Mouse (Mus musculus): ENCODE data around the gene Zfp9.

The Zfp9 gene

DNA sequence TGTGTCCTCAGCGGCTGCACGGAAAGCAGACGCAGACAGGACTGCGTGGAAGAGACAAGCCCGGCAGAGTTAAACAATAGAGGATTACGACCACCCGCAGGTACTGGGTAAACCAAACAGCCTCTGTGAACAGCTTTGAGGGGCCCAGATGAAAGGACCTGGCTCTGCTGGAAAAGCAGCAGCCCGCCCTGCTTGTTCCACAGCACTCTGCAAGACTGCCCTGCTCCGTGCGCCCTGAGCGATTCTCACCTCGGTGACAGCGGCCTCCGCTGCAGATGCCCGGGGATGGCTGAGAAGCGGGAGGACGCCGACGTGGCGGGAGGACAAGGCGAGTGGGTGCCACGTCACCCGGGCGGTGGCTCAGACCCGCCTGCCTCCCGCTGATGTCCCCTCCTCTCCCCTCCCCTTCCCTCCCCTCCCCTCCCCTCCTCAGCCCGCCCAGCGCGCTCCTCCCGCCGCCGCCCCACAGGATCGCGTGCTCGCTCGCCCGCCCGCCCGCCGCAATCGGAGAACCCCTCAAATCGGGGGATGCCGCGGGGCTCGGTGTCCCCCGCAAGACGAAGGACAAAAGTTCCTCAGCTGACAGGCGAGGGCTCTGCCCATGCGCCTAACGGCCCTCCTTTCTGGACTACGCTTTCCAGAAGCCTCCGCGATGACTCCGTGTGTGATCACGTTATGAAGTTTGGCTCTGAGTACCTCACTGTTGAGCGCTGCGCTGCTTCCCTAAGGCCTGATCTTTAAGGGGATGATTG lies at the start of gene Zfp9:
Gene Zfp9 (minus strand): TSS at position 364 of the 752 bp plus-strand sequence.
- DNase-seq (ENCODE audit: low spot score): peak; percentile 85

GRCm38 (mm10) chr6:118520668-118521067 lies 41.5 kb upstream of the Zfp9 start:
- no peak for DNase-seq (ENCODE audit: low spot score)

- DNase-seq (ENCODE audit: low spot score): no peak
These were observed 34.4 kb upstream of the Zfp9 start for GRCm38 (mm10) chr6:118513335-118514012.

GRCm38 (mm10) chr6:118499010-118499409 lies 19.9 kb upstream of the Zfp9 start:
- DNase-seq (ENCODE audit: low spot score): no peak

GRCm38 (mm10) chr6:118482125-118482524 lies 3.0 kb upstream of the Zfp9 start:
- DNase-seq (ENCODE audit: low spot score): no peak

DNA sequence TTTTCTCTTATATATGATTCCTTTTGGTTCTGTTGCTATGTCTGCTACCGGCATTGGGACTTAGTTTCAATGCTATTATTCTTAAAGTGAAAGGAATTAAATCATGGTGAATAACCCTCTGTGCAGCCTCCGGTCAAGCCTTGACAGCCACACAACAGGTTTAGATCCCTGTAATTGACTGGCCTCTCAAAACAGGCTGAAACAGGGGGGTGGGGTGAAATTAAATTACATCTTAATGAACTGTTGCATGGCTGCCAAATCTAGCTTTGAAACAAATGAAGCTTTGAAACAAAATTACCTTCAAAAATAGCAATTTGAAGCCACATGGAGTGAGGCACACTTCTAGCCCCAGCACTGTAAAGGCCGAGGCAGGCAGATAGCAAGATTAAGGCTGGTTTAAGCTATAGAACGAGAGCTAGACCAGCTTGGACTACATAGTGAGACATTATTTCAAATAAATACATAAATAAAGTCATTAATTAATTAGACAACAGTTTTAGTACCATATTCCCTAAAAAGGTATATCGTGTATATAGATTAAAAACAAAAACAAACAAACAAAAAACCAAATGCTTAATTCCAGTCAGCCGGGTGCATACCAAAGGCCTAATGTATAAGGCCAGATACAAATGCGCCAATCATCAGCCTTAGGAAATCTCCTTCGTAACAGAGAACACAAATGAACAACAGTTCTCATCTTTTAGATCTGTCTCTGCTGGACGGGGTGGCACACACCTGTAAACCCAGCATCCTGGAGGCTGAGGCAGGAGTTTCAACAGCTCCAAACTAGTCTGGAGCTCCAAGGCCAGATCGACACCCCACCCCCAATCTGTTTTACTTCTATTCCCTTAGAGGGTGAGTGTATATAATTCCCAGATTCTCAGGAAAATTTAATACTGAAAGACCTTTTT lies 990 bp downstream of the Zfp9 start:
- DNase-seq (ENCODE audit: low spot score): no peak

- no peak for DNase-seq (ENCODE audit: low spot score)
These were observed 16.9 kb downstream of the Zfp9 start for GRCm38 (mm10) chr6:118462069-118462705.

- DNase-seq (ENCODE audit: low spot score): no peak
These were observed 21.4 kb downstream of the Zfp9 start for GRCm38 (mm10) chr6:118457726-118458125.

- peak; percentile 87 for DNase-seq (ENCODE audit: low spot score)
These were observed 24.0 kb downstream of the Zfp9 start, which contains the start of gene Zfp248 for GRCm38 (mm10) chr6:118455042-118455631. Zfp248 (minus strand) TSS chr6:118455528.

- peak; percentile 7 for DNase-seq (ENCODE audit: low spot score)
These were observed 24.7 kb downstream of the Zfp9 start for GRCm38 (mm10) chr6:118454452-118454851.

GRCm38 (mm10) chr6:118431502-118431901 lies 47.6 kb downstream of the Zfp9 start:
- DNase-seq (ENCODE audit: low spot score): no peak

DNA sequence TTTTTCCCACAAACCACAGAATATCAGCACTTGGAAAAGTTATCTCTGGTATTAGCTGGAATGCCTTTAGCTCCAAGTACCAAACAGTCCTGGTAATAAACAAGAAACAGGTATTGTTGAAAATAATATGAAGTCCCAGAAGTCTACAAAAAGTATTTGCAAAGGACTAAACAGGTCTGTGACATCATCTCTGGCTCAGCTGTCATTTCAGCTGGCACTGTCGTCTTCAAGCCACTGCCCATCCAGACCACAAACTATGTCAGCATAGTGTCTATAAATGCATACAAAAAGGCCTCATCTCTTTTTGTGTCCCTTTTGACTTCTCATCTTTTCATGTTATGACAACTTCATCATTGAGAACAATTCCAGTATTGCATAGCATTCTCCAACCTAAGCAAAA lies 52.5 kb downstream of the Zfp9 start:
- DNase-seq (ENCODE audit: low spot score): no peak

- DNase-seq (ENCODE audit: low spot score): peak; percentile 95
These were observed 59.8 kb downstream of the Zfp9 start, which contains the start of gene Bms1 for GRCm38 (mm10) chr6:118419050-118419920. Bms1 (minus strand) TSS chr6:118419474.

Data from urinary bladder, postnatal 14 days (tissue).